Mouse (Mus musculus): ENCODE results near the gene H2afy. TPM values are rescaled to one million over a fixed set of nuclear protein-coding genes. Genes with fewer than 3 reads are reported as not detected.

Gene H2afy
- polyA plus RNA-seq (2012; rRNA removed): 61.3 and 69.4 TPM in 2 replicates

GRCm38 (mm10) chr13:56136200-56136599 lies at the start of gene H2afy:
Gene H2afy (minus strand): TSS chr13:56136361.

GRCm38 (mm10) chr13:56178416-56179035 lies 42.4 kb upstream of the H2afy start, which contains the start of gene Tifab:
Gene Tifab (minus strand): TSS chr13:56178885.

Other genes starting within 250 kb of the H2afy start
- gene Tifab, start 42.5 kb upstream of the H2afy start, polyA plus RNA-seq (2012; rRNA removed): 2.7 and 4.0 TPM in 2 replicates
- gene Neurog1, start 115.8 kb upstream of the H2afy start, polyA plus RNA-seq (2012; rRNA removed): not detected in 2 replicates
- gene Cxcl14, start 160.2 kb upstream of the H2afy start, polyA plus RNA-seq (2012; rRNA removed): 0.03 and 0.16 TPM in 2 replicates